Mouse (Mus musculus) spleen, postnatal 14 days (tissue): ENCODE measurements around the gene 9130213A22Rik.

Source experiments
- DNase-seq, 2 experiments: peaks; one replicate each; pipeline ENCODE4 v3.0.0; 2021 to 2022; ENCODE audit warnings: low spot score in 2 of 2

Gene 9130213A22Rik

DNA sequence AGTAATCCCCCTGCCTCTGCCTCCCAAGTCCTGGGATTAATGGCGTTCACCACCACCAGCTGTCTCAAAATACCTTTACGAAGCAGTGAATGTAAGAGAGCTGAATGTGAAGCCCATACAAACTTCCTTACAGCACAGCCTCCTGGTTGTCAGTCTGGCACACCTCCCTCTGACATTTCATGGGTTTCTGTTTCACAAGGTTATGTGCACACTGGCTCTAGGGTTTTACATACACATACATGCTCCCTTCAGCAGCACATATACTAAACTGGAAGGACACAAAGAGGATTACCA lies 47.7 kb downstream of the 9130213A22Rik start:
- no peak for DNase-seq

DNA sequence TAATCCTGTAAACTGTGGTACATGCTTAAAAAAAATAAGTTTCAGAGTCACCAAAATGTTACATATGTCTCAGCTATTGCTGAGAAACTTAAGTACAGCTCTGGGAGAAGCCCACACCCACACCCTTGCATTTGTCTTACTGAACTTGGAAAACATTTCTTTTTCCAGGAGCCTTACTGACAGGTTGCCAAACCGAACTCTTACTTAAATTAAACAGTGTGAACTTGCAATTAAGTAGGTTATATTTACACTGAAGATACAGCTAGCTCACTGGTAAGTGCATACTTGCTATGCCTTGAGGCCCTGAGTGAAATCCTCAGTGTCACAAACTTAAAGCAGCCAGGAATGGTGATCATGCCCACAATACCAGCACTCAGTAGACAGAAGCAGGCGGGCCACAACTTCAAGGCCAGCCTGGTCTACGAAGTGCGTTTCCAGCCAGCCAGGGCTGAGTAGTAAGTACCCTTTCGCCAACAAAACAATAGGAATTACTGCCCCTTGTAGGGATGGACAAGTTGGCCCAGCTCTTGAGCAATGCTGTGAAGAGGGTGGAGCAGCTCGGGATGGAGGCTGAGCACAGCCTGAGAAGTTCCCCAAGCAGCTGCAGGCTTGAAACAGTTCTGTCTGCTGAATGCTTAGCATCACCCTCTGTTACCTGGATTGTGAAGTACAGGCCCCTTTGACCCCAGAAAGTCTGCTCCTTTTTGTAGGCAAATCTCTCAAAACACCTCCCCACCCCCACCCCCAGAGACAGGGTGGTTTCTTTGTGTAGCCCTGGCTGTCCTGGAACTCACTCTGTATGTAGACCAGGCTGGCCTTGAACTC lies 48.2 kb downstream of the 9130213A22Rik start:
- no peak for DNase-seq

DNA sequence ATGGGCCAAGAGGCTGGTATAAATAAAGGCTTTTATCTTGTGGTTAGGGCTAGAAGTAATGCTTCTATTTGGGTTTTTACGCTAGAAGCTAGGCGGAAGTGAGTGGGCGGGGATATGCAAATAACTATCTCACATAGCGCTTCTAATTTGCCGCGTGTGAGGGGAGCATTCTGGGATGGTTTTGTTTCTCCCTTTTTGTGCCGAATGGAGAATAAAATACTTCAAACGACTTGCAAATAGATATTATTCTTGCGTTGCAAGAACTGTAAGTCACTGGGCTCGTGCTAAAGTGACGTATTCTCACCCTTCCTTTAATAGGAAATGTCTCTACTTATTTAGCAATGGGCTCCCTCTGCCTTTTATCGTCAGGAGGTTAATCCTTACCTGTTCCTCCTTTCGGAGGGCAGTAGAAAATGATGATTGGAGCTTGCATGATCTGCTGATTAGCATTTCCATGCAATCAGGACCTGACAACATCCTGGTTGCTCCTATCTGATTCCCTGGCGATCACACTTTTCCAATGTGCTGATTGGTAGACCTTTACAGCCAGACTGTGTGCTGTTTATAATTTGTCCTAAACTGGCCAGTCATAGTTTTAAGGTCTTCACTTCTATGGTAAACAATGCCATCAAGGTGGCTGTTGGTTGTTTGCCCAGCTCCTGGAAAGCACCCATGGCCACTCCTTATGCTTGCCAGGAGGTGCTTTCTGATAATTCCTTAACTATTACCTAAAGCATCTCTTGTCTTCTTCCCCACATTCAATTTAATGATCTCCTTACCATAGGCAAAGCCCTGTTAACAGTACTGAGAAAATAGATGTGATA lies 49.1 kb downstream of the 9130213A22Rik start:
- peak; percentile 58 to 75 for DNase-seq

DNA sequence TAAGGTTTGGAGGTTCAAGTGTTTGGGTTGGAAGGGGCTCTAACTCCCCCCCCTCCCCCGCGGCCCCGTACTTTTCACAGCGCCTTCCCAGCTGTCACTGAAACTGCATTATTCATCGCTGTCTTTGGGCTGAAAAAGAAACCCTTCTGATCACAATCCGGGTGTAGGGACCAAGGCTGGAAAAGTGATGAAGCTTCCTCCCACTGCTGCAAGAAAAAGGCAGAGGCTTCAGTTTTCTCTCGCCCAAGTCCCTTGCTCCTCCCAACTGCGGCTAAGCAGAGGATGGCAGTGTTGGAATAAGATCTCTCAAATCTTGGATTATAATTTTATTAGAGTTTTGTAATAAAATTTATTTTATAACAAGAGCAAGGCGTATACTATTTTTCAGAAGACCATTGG lies 49.7 kb downstream of the 9130213A22Rik start:
- DNase-seq, result no peak

DNA sequence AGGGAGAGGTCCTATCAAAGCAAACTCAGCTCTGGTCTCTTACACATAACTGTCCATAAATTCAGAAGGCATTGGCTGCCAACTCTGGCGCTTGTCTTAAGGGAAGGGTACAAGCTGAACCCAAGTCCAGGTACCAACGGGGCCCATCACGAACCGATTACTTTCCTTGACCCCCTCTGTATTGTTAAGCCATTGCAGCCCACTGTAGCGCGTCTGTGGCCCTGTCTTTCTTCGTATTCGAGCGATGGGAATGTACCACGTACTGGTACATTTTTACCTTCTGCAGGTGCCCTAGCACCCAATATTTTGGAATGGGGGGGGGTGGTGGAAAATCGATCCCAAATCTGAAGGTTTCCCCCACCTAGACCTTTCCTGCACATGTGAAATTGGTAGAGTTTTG lies 50.2 kb downstream of the 9130213A22Rik start:
- no peak for DNase-seq

DNA sequence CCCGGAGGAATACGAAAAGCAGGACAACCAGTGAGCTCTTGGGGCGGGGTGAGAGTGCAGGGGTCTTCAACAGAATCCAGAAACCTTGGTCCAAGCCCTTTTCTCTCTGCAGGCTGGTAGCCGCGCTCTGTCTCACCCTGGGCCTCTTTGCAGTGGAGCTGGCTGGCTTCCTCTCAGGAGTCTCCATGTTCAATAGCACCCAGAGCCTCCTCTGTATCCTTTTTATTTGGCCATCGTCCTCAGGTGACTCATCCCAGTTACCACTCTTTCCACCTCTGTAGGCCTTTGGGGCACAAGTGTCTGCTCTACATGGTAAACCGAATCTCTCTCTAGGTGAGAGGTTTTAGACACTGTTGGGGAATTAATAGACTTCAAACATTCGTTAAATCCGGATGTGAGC lies 51.1 kb downstream of the 9130213A22Rik start:
- no peak for DNase-seq

DNA sequence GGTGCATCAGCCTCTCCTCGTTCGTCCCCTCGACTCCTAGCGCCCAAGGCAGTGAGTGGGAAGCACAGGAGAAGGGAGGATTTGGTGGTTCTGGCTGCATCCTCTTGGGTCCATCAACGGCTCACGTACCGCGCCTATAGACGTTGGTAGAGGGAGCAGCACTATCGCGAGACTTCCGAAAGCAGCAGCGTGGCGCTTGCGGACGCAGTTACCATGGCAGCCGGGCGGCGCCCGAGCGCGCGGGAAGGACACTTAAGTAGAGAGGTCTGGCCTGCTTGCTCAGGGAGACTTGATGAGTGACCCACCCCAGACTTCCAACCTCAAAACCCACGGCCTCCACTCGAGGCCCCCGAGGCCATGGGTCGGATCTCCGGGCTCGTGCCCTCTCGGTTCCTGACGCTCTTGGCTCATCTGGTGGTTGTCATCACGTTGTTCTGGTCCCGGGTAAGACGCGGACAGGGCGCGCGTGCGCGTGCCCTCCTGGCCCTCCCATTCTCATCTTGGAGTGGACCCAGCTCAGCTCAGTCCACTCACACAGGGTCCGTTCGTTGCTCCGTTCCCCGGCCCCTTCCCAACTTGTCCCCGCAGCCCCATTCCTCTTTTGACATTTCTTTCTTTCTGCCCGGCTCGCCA lies 51.7 kb downstream of the 9130213A22Rik start, which contains the start of gene Tmem107:
Tmem107 (plus strand) TSS at position 217 of the 633 bp plus-strand sequence.
- peak; percentile 86 to 93 for DNase-seq

DNA sequence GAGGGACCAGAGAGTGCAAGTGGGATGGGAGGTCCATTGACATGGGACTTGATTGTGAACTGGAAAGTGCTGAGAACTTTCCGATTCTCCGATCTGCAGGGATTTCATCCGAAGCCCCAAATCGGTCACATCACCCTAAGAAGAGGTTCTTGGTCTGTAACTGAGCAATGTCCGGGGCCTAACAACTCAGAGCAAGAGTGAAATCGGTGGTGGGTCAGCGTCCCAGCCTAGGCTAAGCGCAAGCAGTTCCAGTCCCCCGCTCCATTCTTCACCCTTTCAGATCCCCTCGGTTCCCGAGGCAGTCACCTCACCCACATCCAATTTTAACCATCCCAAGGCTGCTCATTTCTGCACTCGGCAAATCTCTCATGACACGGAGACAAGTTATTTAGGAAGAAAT lies 52.3 kb downstream of the 9130213A22Rik start:
- DNase-seq, result no peak
